Mouse (Mus musculus) liver, embryonic 14.5 days (tissue): ENCODE results near the gene Lman2l. TPM values are rescaled to one million over a fixed set of nuclear protein-coding genes. Genes with fewer than 3 reads are reported as not detected.
A peak's percentile ranks its signal among the peaks of the same experiment; 100 is the strongest.

Experiments used
- ATAC-seq: fragments of 200-750 bp; cut with Nextera tagmentation; 2 replicates; pipeline ENCODE4 v1.8.0; 2017; ENCODE audit warnings: moderate number of reproducible peaks, mild to moderate bottlenecking, moderate library complexity; ENCODE audit not compliant: insufficient read depth
- DNase-seq, 3 experiments: peaks; one replicate each; pipeline ENCODE4 v3.0.0-alpha.2; 2012 to 2013; ENCODE audit warnings: low read depth in 3 of 3, low spot score in 3 of 3
- H3K27ac ChIP-seq: fragments of 300-500 bp; sonication (generic); 2 replicates; pipeline ENCODE4 v1.5.1; 2014; ENCODE audit warnings: moderate library complexity, mild to moderate bottlenecking, control low read depth, inconsistent platforms
- H3K27me3 ChIP-seq: fragments of 300-500 bp; sonication (generic); 2 replicates; pipeline ENCODE4 v1.6.1; 2014; ENCODE audit warnings: mild to moderate bottlenecking, low read length, moderate library complexity; ENCODE audit not compliant: control insufficient read depth, insufficient read depth
- H3K36me3 ChIP-seq: fragments of 300-500 bp; sonication (generic); replicated peaks from 2 replicates; pipeline ENCODE4 v1.6.1; 2014; ENCODE audit warnings: low read depth; ENCODE audit not compliant: control insufficient read depth, insufficient read depth
- H3K4me1 ChIP-seq, 2 experiments: fragments of 200-500 bp in 1 of 2; fragments of 300-500 bp in 1 of 2; sonication (generic) in 1 of 2; replicated peaks; 2 replicates each; pipeline ENCODE4 v1.6.1; 2012 to 2014; ENCODE audit warnings: antibody characterized with exemption in 1 of 2, inconsistent platforms in 1 of 2, low read length in 1 of 2; ENCODE audit not compliant: control insufficient read depth in 2 of 2, insufficient read depth in 2 of 2
- H3K4me2 ChIP-seq: fragments of 300-500 bp; sonication (generic); 2 replicates; pipeline ENCODE4 v1.6.1; 2014; ENCODE audit warnings: low read depth, mild to moderate bottlenecking, control low read depth, moderate library complexity
- H3K4me3 ChIP-seq, 2 experiments: fragments of 200-500 bp in 1 of 2; fragments of 300-500 bp in 1 of 2; sonication (generic) in 1 of 2; 2 replicates each; pipeline ENCODE4 v1.5.1; 2012 to 2014; ENCODE audit warnings: low read depth in 2 of 2, low read length in 2 of 2, mild to moderate bottlenecking in 2 of 2, control low read depth in 1 of 2, inconsistent platforms in 1 of 2, moderate library complexity in 1 of 2; ENCODE audit not compliant: insufficient read depth in 1 of 2
- H3K9ac ChIP-seq: fragments of 300-500 bp; sonication (generic); replicated peaks from 2 replicates; pipeline ENCODE4 v1.6.1; 2014; ENCODE audit warnings: mild to moderate bottlenecking, control low read depth, moderate library complexity
- H3K9me3 ChIP-seq: fragments of 300-500 bp; sonication (generic); 2 replicates; pipeline ENCODE4 v1.6.1; 2016; ENCODE audit warnings: low read length, mixed read lengths; ENCODE audit not compliant: control insufficient read depth
- CTCF ChIP-seq: IDR thresholded peaks from 2 replicates; pipeline ENCODE4 v1.5.1; 2016; ENCODE audit warnings: antibody characterized with exemption, low read depth, control low read depth
- EP300 ChIP-seq: IDR thresholded peaks from 2 replicates; pipeline ENCODE4 v1.6.1; 2016; ENCODE audit warnings: antibody characterized with exemption, low read depth
- WGBS: fragments of 180-500 bp; shearing (Covaris S2); extraction: QIAGEN DNeasy Blood & Tissue Kit; methylation state at CpG from one replicate; pipeline ENCODE4 v1.1.7; 2014; ENCODE audit not compliant: insufficient replicate concordance; 5-methylcytosine and 5-hydroxymethylcytosine counted together
- polyA plus RNA-seq, 2 experiments: library from polyadenylated mRNA; depleted of rRNA in 1 of 2; stranded (reverse) in 1 of 2; unstranded in 1 of 2; fragments of >200 nt; fragmentation: Nextera tagmentation in 1 of 2; extraction: Ambion mirVana in 1 of 2; gene quantifications; 2 replicates each; pipeline versions ENCODE4 v1.2.1 to v1.2.3; 2012 to 2014

Lman2l gene
- polyA plus RNA-seq, 2 experiments = 4.8 to 7.0 TPM

DNA sequence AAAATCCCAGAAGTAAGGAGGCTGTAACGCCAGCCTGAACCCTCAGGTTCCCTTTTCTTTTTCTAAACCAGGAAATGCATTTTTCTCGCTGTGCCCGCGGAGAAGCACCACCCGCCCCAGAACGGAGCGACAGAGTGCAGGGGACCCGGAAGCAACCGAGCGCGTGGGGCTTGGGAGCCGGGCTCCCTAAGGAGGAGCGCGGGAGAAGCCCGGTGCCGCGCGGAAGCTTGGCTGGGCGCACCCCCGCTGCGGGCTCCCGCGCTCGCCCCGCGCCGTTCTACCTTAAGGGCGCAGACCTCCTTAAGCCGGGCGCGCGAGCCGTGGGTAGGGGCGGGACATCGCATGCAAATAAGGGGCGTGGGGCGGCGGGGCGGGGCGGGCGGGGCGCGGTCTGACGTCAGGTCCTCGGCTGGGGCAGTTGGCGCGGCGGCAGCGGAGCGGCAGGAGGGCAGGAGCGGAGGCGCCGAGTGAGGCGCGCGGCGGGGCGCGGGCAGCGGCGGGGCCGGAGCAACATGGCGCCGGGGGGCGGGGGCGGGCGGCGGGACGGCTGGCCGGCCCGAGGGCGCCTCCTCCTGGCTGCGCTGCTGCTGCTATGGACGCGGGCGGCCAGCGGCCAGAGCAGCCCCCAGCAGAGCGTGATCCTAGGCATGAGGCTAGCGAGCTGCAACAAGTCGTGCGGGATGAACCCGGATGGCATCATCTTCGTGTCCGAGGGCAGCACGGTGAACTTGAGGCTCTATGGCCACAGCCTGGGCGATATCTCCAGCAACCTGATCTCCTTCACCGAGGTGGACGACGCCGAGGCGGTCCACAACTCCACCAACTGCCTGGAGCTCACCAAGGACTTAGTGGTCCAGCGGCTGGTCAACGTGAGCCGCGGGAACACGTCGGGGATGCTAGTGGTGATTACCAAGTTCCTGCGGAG is 26.4 kb upstream of the Lman2l start, which contains the start of gene Cnnm4:
TSS of gene Cnnm4 (plus strand) at position 440 of the 925 bp plus-strand sequence.
- TF ChIP-seq CTCF (peak; percentile 54), EP300 (no peak)
- peak within 1 kb of the TSS; percentile 95 for H3K4me2 ChIP-seq
- ATAC-seq (peak; percentile 92), DNase-seq (peak; percentile 77 to 82 (median 81))
- under 1% methylated on average over 80 of the region's 98 CpGs for WGBS
- no peaks in the 10 kb centered on the region for H3K9me3 ChIP-seq
- H3K9ac ChIP-seq = peak within 1 kb of the TSS; percentile 85
- peaks cover 3 to 43% of the 10 kb centered on the region in 2 experiments for H3K4me1 ChIP-seq
- peak within 1 kb of the TSS; percentile 61 to 74 for H3K4me3 ChIP-seq
- no peaks in the 10 kb centered on the region for H3K36me3 ChIP-seq
- peak within 1 kb of the TSS; percentile 61 for H3K27ac ChIP-seq
- peaks cover 3% of the 10 kb centered on the region; the same call in 1 of the 2 replicates for H3K27me3 ChIP-seq

DNA sequence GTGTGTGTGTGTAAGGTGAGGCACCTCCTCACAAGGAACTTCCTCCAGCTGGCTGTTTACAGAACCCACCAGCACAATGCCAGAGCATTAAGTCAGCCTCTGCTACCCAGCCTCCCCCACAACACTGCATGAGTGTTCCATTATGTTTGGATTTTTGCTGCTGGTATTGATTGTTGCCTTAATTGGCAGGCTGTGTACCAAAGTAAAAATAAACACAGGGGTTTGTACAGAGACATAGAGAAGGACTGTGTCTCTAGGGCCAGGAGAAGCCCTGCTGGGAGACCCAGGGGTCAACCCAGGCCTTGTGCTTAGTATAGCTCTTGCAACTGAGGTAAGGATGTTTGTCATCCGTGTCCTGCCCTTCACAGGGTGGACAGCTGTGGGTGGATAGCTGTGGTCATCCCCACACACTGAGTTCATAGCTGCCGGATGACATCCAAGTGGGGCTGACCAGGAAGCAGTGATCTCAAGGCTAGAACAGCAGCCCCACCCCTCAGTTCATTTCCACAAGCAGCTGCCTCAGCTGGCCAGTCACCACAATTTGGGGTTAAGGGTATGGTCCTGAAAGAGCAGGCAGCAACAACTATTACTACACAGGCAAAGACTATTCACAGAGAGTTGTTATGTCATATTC is 24.9 kb upstream of the Lman2l start:
- Histone ChIP-seq H3K36me3 (no peaks in the 10 kb centered on the region), H3K9ac (no peak overlapping the region), H3K4me3 (no peak overlapping the region), H3K4me1 (peaks cover 3 to 35% of the 10 kb centered on the region in 2 experiments), H3K27ac (no peak overlapping the region), H3K27me3 (peaks cover 3% of the 10 kb centered on the region; the same call in 1 of the 2 replicates), H3K9me3 (no peaks in the 10 kb centered on the region), H3K4me2 (no peak overlapping the region)
- DNase-seq (no peak), ATAC-seq (no peak)
- TF ChIP-seq CTCF (no peak), EP300 (no peak)
- WGBS = 63% methylated on average over 2 of the region's 2 CpGs

- Histone ChIP-seq H3K27me3 (peaks cover 2% of the 10 kb centered on the region; the same call in 1 of the 2 replicates), H3K4me1 (peaks cover 3 to 20% of the 10 kb centered on the region in 2 experiments), H3K36me3 (no peaks in the 10 kb centered on the region), H3K9me3 (no peaks in the 10 kb centered on the region), H3K9ac (no peak overlapping the region), H3K4me2 (no peak overlapping the region), H3K27ac (no peak overlapping the region), H3K4me3 (no peak overlapping the region)
- no peak for TF ChIP-seq CTCF
- TF ChIP-seq EP300 = no peak
- no peak for DNase-seq
- WGBS = 53% methylated on average over 5 of the region's 5 CpGs
- ATAC-seq = no peak
Observed at GRCm38 (mm10) chr1:36467446-36467845, 22.4 kb upstream of the Lman2l start.

GRCm38 (mm10) chr1:36465641-36466160 is 20.6 kb upstream of the Lman2l start:
- peaks cover under 1 to 11% of the 10 kb centered on the region in 2 experiments; a peak in 3 of 4 replicates for H3K4me1 ChIP-seq
- H3K27me3 ChIP-seq = no peaks in the 10 kb centered on the region; the same call in 1 of the 2 replicates
- H3K4me2 ChIP-seq = no peak overlapping the region
- no peaks in the 10 kb centered on the region for H3K9me3 ChIP-seq
- TF ChIP-seq CTCF (no peak), EP300 (no peak)
- ATAC-seq = no peak
- H3K27ac ChIP-seq = no peak overlapping the region
- 51% methylated on average over 4 of the region's 4 CpGs for WGBS
- DNase-seq = no peak
- H3K4me3 ChIP-seq = no peak overlapping the region
- no peaks in the 10 kb centered on the region for H3K36me3 ChIP-seq
- no peak overlapping the region for H3K9ac ChIP-seq
